Mouse (Mus musculus) cerebellum, adult 2 months (tissue): ENCODE measurements at regions not wholly inside any gene's neighbourhood (a gene's known extent, or its start where the extent isn't known, plus 50 kb on each side); places are given as distances from the start of the nearest gene placed in this dataset.

Experiments
- CTCF ChIP-seq: fragments of 200-500 bp; IDR thresholded peaks from 2 replicates; pipeline ENCODE4 v1.5.1; 2011; ENCODE audit warnings: low read depth, mild to moderate bottlenecking, control low read depth, low read length, moderate library complexity, borderline replicate concordance; ENCODE audit not compliant: insufficient read depth
- POLR2A ChIP-seq: fragments of 200-500 bp; IDR thresholded peaks from 2 replicates; pipeline ENCODE4 v1.6.1; 2011; ENCODE audit warnings: low read length, control low read depth, borderline replicate concordance; ENCODE audit not compliant: insufficient read depth

DNA sequence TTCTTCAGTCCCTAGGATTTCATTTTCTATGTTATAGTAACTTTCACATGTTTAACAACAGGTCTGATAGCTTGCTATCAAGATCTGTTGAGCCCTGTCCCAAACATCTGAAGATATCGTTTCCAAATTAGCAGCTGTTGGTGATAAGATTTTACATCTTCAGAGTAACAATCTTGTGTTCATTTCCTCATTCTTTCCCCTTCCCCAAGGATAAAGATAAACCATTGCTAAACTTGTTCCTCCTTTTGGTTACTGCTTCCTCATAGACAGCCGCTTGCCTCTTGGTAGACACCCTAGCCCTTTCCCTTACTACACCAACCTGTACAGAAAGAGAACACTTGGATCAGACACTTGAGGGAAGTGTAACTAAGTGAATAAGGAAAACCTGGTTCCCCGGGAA lies 58.6 kb downstream of the Kcnrg start:
- TF ChIP-seq CTCF (no peak), POLR2A (no peak)
